Mouse (Mus musculus): Measurements from ENCODE around the gene Pp2d1.

DNA sequence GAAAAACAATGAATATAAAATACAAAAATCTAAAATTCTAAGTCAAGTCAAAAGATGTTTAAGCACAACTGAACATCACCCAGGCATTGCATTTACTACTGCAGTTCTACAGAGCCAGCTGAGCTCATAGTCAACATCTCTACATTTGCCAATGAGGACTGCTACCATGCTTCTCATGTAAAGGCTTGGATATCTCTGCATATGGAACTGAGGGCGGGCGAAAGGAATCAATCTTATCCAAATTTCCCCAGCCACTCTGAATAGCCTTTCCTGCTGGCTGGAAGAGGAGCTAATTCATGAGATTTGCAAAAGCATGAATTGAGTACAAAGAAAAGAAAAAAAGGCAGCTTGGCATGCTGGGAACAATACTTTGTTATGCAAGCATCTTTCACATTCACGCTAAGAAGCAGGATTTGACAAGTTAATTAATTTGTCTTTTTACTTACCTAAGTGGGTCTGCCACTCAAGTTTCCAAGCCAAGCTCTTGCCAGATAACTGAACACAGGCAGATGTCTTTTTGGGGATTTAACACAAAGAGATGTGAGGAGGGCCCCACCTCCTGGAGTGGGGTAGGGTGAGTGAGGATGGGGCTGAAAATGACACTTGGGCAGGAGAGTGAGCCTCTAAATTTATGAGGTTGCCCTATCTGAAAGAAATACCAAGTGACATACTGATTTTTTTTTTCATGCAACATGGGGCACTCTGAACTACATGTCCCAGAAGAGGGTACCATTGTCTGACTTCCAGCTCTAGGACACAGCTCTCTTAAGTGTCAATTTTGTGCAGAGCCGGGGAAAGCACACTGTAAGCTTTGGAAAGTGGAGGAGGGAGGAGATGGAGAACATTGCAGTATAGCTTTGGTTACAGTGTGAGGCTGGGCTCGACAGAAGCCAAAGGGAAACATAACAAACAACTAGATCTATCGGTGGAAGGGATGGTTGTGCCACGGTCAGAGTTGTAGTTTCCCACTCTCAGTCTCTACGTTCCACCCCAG is 12.4 kb upstream of the Pp2d1 start:
- TF ChIP-seq ZC3H11A (IDR thresholded peaks at IDR 0.05; ENCODE audit: borderline replicate concordance, low read depth, low read length) (no peak), HCFC1 (IDR thresholded peaks at IDR 0.05; ENCODE audit: borderline replicate concordance, insufficient read depth, low read length) (no peak), ZNF384 (IDR thresholded peaks at IDR 0.05; ENCODE audit: low read depth, low read length) (no peak)

All from ES-E14 (cell line).